Mouse (Mus musculus): ENCODE data around the gene Gm17416. TPM values are rescaled to one million over a fixed set of nuclear protein-coding genes. Genes with fewer than 3 reads are reported as not detected.

Gene Gm17416
- polyA plus RNA-seq, 1 experiment from 2014 or later, result not detected

GRCm38 (mm10) chr2:152615563-152615962, 46.4 kb downstream of the Gm17416 start:
- DNase-seq (ENCODE audit: low spot score), result peak; percentile 66
- Histone ChIP-seq H3K4me2 (ENCODE audit: low read depth, severe bottlenecking) (no peak overlapping the region), H3K27ac (replicated peaks; ENCODE audit: low read depth, low read length) (no peak overlapping the region), H3K9me3 (ENCODE audit: control insufficient read depth, low read length) (no peaks in the 10 kb centered on the region), H3K4me3 (ENCODE audit: low read depth, low read length) (no peak overlapping the region), H3K4me1 (ENCODE audit: control insufficient read depth, insufficient read depth, low read length) (no peaks in the 10 kb centered on the region), H3K27me3 (ENCODE audit: control insufficient read depth, insufficient read depth, low read length) (no peaks in the 10 kb centered on the region), H3K9ac (ENCODE audit: low read length) (no peak overlapping the region), H3K36me3 (ENCODE audit: control insufficient read depth, insufficient read depth, low read length) (no peaks in the 10 kb centered on the region)
- 12% methylated on average over 7 of the region's 7 CpGs for WGBS
- no peak for ATAC-seq (ENCODE audit: insufficient number of reproducible peaks, low FRiP score, low TSS enrichment, low read depth)

DNA sequence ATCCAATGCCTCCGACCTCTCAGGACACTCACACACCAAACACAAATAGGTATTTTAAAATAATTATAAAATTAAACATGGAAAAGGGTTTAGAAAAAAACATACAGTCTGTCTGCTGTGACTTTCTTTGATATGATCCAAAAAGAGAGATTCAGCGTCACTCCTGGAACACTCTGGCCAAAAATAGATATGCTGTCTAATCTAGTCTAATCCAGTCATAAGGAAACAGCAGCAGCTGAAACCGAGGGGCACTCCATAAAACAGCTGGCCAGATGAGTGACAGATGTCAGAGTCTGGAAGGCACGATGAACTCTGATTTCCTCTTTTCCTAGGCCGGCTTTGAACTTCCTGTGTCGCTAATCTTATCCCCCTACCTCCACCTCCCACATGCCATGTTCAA, 47.3 kb downstream of the Gm17416 start:
- H3K27me3 ChIP-seq (ENCODE audit: control insufficient read depth, insufficient read depth, low read length), result no peaks in the 10 kb centered on the region
- no peak overlapping the region for H3K4me2 ChIP-seq (ENCODE audit: low read depth, severe bottlenecking)
- H3K4me3 ChIP-seq (ENCODE audit: low read depth, low read length), result no peak overlapping the region
- DNase-seq (ENCODE audit: low spot score), result no peak
- no peak overlapping the region for H3K27ac ChIP-seq (replicated peaks; ENCODE audit: low read depth, low read length)
- H3K36me3 ChIP-seq (ENCODE audit: control insufficient read depth, insufficient read depth, low read length), result no peaks in the 10 kb centered on the region
- H3K4me1 ChIP-seq (ENCODE audit: control insufficient read depth, insufficient read depth, low read length), result no peaks in the 10 kb centered on the region
- H3K9me3 ChIP-seq (ENCODE audit: control insufficient read depth, low read length), result no peaks in the 10 kb centered on the region
- ATAC-seq (ENCODE audit: insufficient number of reproducible peaks, low FRiP score, low TSS enrichment, low read depth), result no peak
- no peak overlapping the region for H3K9ac ChIP-seq (ENCODE audit: low read length)
- WGBS, result 71% methylated on average over 6 of the region's 6 CpGs

DNA sequence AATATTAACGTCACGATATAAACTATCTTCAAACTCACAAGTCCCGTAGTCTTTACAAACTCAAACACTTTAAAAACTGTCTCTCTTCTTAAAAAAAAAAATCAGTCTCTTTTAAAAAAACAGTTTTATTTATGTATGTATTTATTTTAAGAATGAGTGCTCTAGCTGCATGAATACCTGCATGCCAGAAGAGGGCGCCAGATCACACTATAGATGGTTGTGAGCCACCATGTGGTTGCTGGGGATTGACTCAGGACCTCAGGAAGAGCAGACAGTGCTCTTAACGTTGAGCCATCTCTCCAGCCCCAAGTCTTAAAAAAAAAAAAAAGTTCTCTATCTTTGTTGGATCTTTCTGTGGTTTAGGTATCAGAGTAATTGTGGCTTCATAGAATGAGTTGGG, 48.2 kb downstream of the Gm17416 start:
- no peak overlapping the region for H3K27ac ChIP-seq (replicated peaks; ENCODE audit: low read depth, low read length)
- no peak overlapping the region for H3K9ac ChIP-seq (ENCODE audit: low read length)
- WGBS, result 58% methylated on average over 5 of the region's 5 CpGs
- H3K4me1 ChIP-seq (ENCODE audit: control insufficient read depth, insufficient read depth, low read length), result no peaks in the 10 kb centered on the region
- H3K9me3 ChIP-seq (ENCODE audit: control insufficient read depth, low read length), result no peaks in the 10 kb centered on the region
- no peaks in the 10 kb centered on the region for H3K27me3 ChIP-seq (ENCODE audit: control insufficient read depth, insufficient read depth, low read length)
- H3K4me3 ChIP-seq (ENCODE audit: low read depth, low read length), result no peak overlapping the region
- DNase-seq (ENCODE audit: low spot score), result no peak
- no peaks in the 10 kb centered on the region for H3K36me3 ChIP-seq (ENCODE audit: control insufficient read depth, insufficient read depth, low read length)
- no peak for ATAC-seq (ENCODE audit: insufficient number of reproducible peaks, low FRiP score, low TSS enrichment, low read depth)
- H3K4me2 ChIP-seq (ENCODE audit: low read depth, severe bottlenecking), result no peak overlapping the region

Other genes with a start within 250 kb of the Gm17416 start
- 66.6 and 67.4 TPM in 2 replicates for gene Rbck1, start 236.7 kb upstream of the Gm17416 start, polyA plus RNA-seq (2014; fragmentation: Nextera tagmentation; extraction: Ambion mirVana)
- gene Trib3, start 225.3 kb upstream of the Gm17416 start, polyA plus RNA-seq (2014; fragmentation: Nextera tagmentation; extraction: Ambion mirVana), result 1.4 and 1.8 TPM in 2 replicates
- gene Nrsn2, start 192.7 kb upstream of the Gm17416 start, polyA plus RNA-seq (2014; fragmentation: Nextera tagmentation; extraction: Ambion mirVana), result 1.8 and 2.2 TPM in 2 replicates
- gene Sox12, start 171.3 kb upstream of the Gm17416 start, polyA plus RNA-seq (2014; fragmentation: Nextera tagmentation; extraction: Ambion mirVana), result 21.1 and 21.8 TPM in 2 replicates
- gene Zcchc3, start 154.3 kb upstream of the Gm17416 start, polyA plus RNA-seq (2014; fragmentation: Nextera tagmentation; extraction: Ambion mirVana), result 69.4 and 75.8 TPM in 2 replicates
- gene 6820408C15Rik, start 153.8 kb upstream of the Gm17416 start, polyA plus RNA-seq (2014; fragmentation: Nextera tagmentation; extraction: Ambion mirVana), result 0.15 and 0.54 TPM in 2 replicates
- gene Defb23, start 104.7 kb upstream of the Gm17416 start, polyA plus RNA-seq (2014; fragmentation: Nextera tagmentation; extraction: Ambion mirVana), result not detected in 2 replicates
- gene Defb20, start 92.3 kb upstream of the Gm17416 start, polyA plus RNA-seq (2014; fragmentation: Nextera tagmentation; extraction: Ambion mirVana), result not detected in 2 replicates
- not detected in 2 replicates for gene Defb22, start 79.2 kb upstream of the Gm17416 start, polyA plus RNA-seq (2014; fragmentation: Nextera tagmentation; extraction: Ambion mirVana)
- gene Defb26, start 57.6 kb upstream of the Gm17416 start, polyA plus RNA-seq (2014; fragmentation: Nextera tagmentation; extraction: Ambion mirVana), result not detected in 2 replicates
- gene Defb28, start 51.1 kb upstream of the Gm17416 start, polyA plus RNA-seq (2014; fragmentation: Nextera tagmentation; extraction: Ambion mirVana), result not detected in 2 replicates
- not detected in 2 replicates for gene Defb29, start 29.2 kb upstream of the Gm17416 start, polyA plus RNA-seq (2014; fragmentation: Nextera tagmentation; extraction: Ambion mirVana)
- not detected in 2 replicates for gene Defb21, start 3.4 kb downstream of the Gm17416 start, polyA plus RNA-seq (2014; fragmentation: Nextera tagmentation; extraction: Ambion mirVana)
- not detected in 2 replicates for gene Defb19, start 11.0 kb downstream of the Gm17416 start, polyA plus RNA-seq (2014; fragmentation: Nextera tagmentation; extraction: Ambion mirVana)
- not detected in 2 replicates for gene Defb45, start 30.1 kb downstream of the Gm17416 start, polyA plus RNA-seq (2014; fragmentation: Nextera tagmentation; extraction: Ambion mirVana)
- not detected in 2 replicates for gene Defb36, start 35.0 kb downstream of the Gm17416 start, polyA plus RNA-seq (2014; fragmentation: Nextera tagmentation; extraction: Ambion mirVana)
- gene Defb25, start 53.7 kb downstream of the Gm17416 start, polyA plus RNA-seq (2014; fragmentation: Nextera tagmentation; extraction: Ambion mirVana), result 0.89 TPM in 1 of 2 replicates, not detected in the other
- gene Rem1, start 57.6 kb downstream of the Gm17416 start, polyA plus RNA-seq (2014; fragmentation: Nextera tagmentation; extraction: Ambion mirVana), result 0.69 and 0.88 TPM in 2 replicates
- gene H13, start 100.1 kb downstream of the Gm17416 start, polyA plus RNA-seq (2014; fragmentation: Nextera tagmentation; extraction: Ambion mirVana), result 123 and 126 TPM in 2 replicates
- gene Mcts2, start 117.7 kb downstream of the Gm17416 start, polyA plus RNA-seq (2014; fragmentation: Nextera tagmentation; extraction: Ambion mirVana), result 37.1 and 38.5 TPM in 2 replicates
- 221 and 248 TPM in 2 replicates for gene Id1, start 166.9 kb downstream of the Gm17416 start, polyA plus RNA-seq (2014; fragmentation: Nextera tagmentation; extraction: Ambion mirVana)
- 18.5 and 22.3 TPM in 2 replicates for gene Cox4i2, start 184.8 kb downstream of the Gm17416 start, polyA plus RNA-seq (2014; fragmentation: Nextera tagmentation; extraction: Ambion mirVana)